Mouse (Mus musculus): Measurements from ENCODE around the gene Vmn1r158. TPM values are rescaled to one million over a fixed set of nuclear protein-coding genes. Genes with fewer than 3 reads are reported as not detected.
"Not testable (repeated sequence)": the region's sequence is repeated elsewhere in the genome, so short reads cannot be mapped to it uniquely, and the experiment has no call there.

Vmn1r158 gene
- polyA plus RNA-seq (2015; fragmentation: Nextera tagmentation; extraction: Ambion mirVana) = not detected in 2 replicates

DNA sequence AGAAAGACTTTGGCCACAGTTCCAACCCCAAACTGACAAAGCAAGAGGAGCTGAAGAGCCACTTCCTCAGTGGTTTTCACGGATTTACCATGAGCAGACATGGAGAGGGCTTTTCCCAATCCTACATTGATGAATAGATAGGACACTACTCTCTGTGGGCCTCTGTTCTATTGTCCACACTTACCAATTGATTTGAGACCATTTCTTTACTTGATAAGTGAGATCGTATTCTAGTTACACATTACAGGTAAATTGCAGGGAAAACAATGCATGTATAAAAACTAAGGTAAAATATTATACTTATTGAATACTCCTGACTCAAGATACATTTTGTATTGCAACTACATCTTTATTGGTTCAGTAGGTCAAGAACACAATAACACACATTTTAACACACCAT, at the start of gene Vmn1r158:
Vmn1r158 (minus strand) TSS at position 101 of the 400 bp plus-strand sequence.
- ATAC-seq (ENCODE audit: insufficient number of reproducible peaks, insufficient read depth, low FRiP score, low TSS enrichment, low read depth); H3K9ac ChIP-seq; H3K4me3 ChIP-seq; H3K4me1 ChIP-seq; H3K4me2 ChIP-seq; H3K27me3 ChIP-seq; H3K27ac ChIP-seq; H3K36me3 ChIP-seq: not testable (repeated sequence)
- H3K9me3 ChIP-seq = peaks cover 13% of the 10 kb centered on the region
- WGBS = 50% methylated on average over 2 of the region's 2 CpGs

DNA sequence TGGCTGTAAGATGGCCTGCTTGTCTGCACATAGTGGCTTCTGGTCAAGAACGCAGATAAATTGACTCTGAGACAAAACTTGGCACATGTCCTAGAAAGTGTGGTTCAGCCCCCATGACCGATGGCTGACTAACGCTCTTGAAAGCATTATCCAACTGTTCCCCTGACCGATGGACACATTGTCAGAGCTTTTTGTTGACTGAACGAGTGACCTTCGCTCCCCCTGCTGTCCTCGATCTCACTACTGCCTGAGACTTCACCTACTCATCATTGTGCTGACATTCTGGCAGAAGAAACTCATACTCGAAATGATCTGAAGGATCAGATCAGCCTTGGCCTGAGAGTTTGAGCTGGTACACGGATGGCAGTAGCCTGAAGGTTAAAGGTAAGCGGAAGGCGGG, 14.6 kb downstream of the Vmn1r158 start:
- 90% methylated on average over 7 of the region's 11 CpGs for WGBS
- H3K36me3 ChIP-seq; H3K4me3 ChIP-seq; H3K27me3 ChIP-seq; H3K9ac ChIP-seq; ATAC-seq (ENCODE audit: insufficient number of reproducible peaks, insufficient read depth, low FRiP score, low TSS enrichment, low read depth); H3K27ac ChIP-seq; H3K4me2 ChIP-seq; H3K4me1 ChIP-seq; H3K9me3 ChIP-seq: not testable (repeated sequence)

DNA sequence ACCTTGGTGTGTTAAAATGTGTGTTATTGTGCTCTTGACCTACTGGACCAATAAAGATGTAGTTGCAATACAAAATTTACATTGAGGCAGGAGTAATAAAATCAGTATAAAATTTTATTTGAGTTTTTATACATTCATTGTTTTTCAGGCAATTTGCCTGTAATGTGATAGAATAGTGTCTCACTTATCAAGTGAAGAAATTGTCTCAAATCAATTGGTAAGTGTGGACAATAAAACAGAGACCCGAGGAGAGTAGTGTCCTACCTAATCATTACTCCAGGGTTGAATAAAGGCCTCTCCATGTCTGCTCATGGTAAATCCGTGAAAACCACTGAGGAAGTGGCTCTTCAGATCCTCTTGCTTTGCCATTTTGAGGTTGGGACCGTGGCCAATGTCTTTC, 29.2 kb downstream of the Vmn1r158 start, which contains the start of gene Vmn1r157:
Vmn1r157 (plus strand) TSS at position 301 of the 400 bp plus-strand sequence.
- not testable (repeated sequence) for H3K4me3 ChIP-seq; H3K9ac ChIP-seq; H3K4me1 ChIP-seq; H3K27ac ChIP-seq; H3K36me3 ChIP-seq; H3K4me2 ChIP-seq; ATAC-seq (ENCODE audit: insufficient number of reproducible peaks, insufficient read depth, low FRiP score, low TSS enrichment, low read depth); H3K9me3 ChIP-seq; H3K27me3 ChIP-seq
- WGBS = 29% methylated on average over 2 of the region's 3 CpGs

Other genes starting within 250 kb of the Vmn1r158 start
- gene Gm4201, start 225.4 kb downstream of the Vmn1r158 start, polyA plus RNA-seq (2015; fragmentation: Nextera tagmentation; extraction: Ambion mirVana) = not detected in 2 replicates
- gene Gm4565, start 202.7 kb downstream of the Vmn1r158 start, polyA plus RNA-seq (2015; fragmentation: Nextera tagmentation; extraction: Ambion mirVana) = not detected in 2 replicates
- not detected in 2 replicates for gene Vmn1r155, start 132.8 kb downstream of the Vmn1r158 start, polyA plus RNA-seq (2015; fragmentation: Nextera tagmentation; extraction: Ambion mirVana)
- gene Gm8693, start 98.5 kb downstream of the Vmn1r158 start, polyA plus RNA-seq (2015; fragmentation: Nextera tagmentation; extraction: Ambion mirVana) = not detected in 2 replicates
- gene Gm4567, start 71.1 kb downstream of the Vmn1r158 start, polyA plus RNA-seq (2015; fragmentation: Nextera tagmentation; extraction: Ambion mirVana) = not detected in 2 replicates
- not detected in 2 replicates for gene Vmn1r157, start 29.1 kb downstream of the Vmn1r158 start, polyA plus RNA-seq (2015; fragmentation: Nextera tagmentation; extraction: Ambion mirVana)
- gene Vmn1r159, start 52.8 kb upstream of the Vmn1r158 start, polyA plus RNA-seq (2015; fragmentation: Nextera tagmentation; extraction: Ambion mirVana) = not detected in 2 replicates
- not detected in 2 replicates for gene Vmn1r160, start 80.4 kb upstream of the Vmn1r158 start, polyA plus RNA-seq (2015; fragmentation: Nextera tagmentation; extraction: Ambion mirVana)
- gene Gm4214, start 193.9 kb upstream of the Vmn1r158 start, polyA plus RNA-seq (2015; fragmentation: Nextera tagmentation; extraction: Ambion mirVana) = not detected in 2 replicates
- not detected in 2 replicates for gene Gm4216, start 229.1 kb upstream of the Vmn1r158 start, polyA plus RNA-seq (2015; fragmentation: Nextera tagmentation; extraction: Ambion mirVana)

All from embryonic facial prominence, embryonic 13.5 days (tissue).